Mouse (Mus musculus) C2C12 (cell line): ENCODE results near the gene Wwc2. TPM values are rescaled to one million over a fixed set of nuclear protein-coding genes. Genes with fewer than 3 reads are reported as not detected.

Source experiments
- H3K27me3 ChIP-seq: one replicate; pipeline ENCODE4 v1.6.1; 2011; ENCODE audit not compliant: control insufficient read depth, insufficient read depth, insufficient read length
- H3K36me3 ChIP-seq: one replicate; pipeline ENCODE4 v1.6.1; 2011; ENCODE audit not compliant: control insufficient read depth, insufficient read depth
- H3K4me3 ChIP-seq: one replicate; pipeline ENCODE4 v1.5.1; 2011; ENCODE audit warnings: mild to moderate bottlenecking, control low read depth; ENCODE audit not compliant: poor library complexity, insufficient read depth, severe bottlenecking
- H3K79me2 ChIP-seq: one replicate; pipeline ENCODE4 v1.6.1; 2011; ENCODE audit not compliant: control insufficient read depth, insufficient read depth
- H3K79me3 ChIP-seq: one replicate; pipeline ENCODE4 v1.6.1; 2011; ENCODE audit warnings: low read depth, control low read depth
- H3ac ChIP-seq: one replicate; pipeline ENCODE3; 2011; ENCODE audit warnings: low read depth; ENCODE audit not compliant: control insufficient read depth, insufficient read length
- CEBPB ChIP-seq: IDR thresholded peaks from one replicate; pipeline ENCODE4 v1.6.1; 2011; ENCODE audit warnings: low read depth, mild to moderate bottlenecking, control low read depth, moderate library complexity
- CTCF ChIP-seq: IDR thresholded peaks from one replicate; pipeline ENCODE4 v1.5.1; 2011; ENCODE audit not compliant: control insufficient read depth, insufficient read depth, insufficient read length
- FOSL1 ChIP-seq: IDR thresholded peaks from one replicate; pipeline ENCODE4 v1.8.0; 2011; ENCODE audit warnings: mild to moderate bottlenecking, low read length; ENCODE audit not compliant: poor library complexity, insufficient read depth, severe bottlenecking
- MAX ChIP-seq: IDR thresholded peaks from one replicate; pipeline ENCODE4 v1.6.1; 2011; ENCODE audit warnings: mild to moderate bottlenecking, control low read depth
- MYOD1 ChIP-seq: IDR thresholded peaks from one replicate; pipeline ENCODE4 v1.6.1; 2011; ENCODE audit warnings: low read depth; ENCODE audit not compliant: control insufficient read depth, insufficient read length
- MYOG ChIP-seq: IDR thresholded peaks from one replicate; pipeline ENCODE4 v1.6.1; 2011; ENCODE audit not compliant: control insufficient read depth, insufficient read length; ENCODE audit errors: extremely low read depth
- USF1 ChIP-seq: IDR thresholded peaks from one replicate; pipeline ENCODE4 v1.6.1; 2011; ENCODE audit warnings: low read depth, mild to moderate bottlenecking, control low read depth, moderate library complexity
- polyA plus RNA-seq: library from polyadenylated mRNA; unstranded; fragments of >200 nt; fragmentation: generic; extraction: Trizol; gene quantifications from one replicate; pipeline ENCODE4 v1.2.1, GENCODE M21; 2012; ENCODE audit warnings: missing spikeins

The Wwc2 gene
- polyA plus RNA-seq, 1 experiment = 15.3 TPM

DNA sequence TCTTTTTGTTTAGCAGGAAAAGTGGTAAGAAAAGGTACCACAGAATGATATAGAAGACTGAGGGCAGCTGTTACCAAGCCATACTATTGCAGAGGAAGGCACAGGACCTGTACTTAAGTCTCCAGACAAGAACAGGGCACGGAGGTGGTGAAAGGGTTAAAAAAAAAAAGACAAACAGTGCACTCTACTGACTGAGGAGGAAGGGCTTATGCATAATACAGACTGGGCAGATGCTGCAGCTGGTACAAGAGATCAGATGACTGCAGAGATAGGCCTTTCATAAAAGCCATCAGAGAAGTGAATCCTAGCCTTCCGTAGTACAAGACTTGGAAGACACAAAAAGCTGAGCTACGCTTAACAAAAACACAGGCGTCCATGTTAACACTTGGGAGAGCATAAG, 28.2 kb downstream of the Wwc2 start:
- Histone ChIP-seq H3K79me2 (peaks cover 100% of the 10 kb centered on the region), H3K4me3 (no peak overlapping the region), H3K36me3 (peaks cover 11% of the 10 kb centered on the region), H3K79me3 (peaks cover 85% of the 10 kb centered on the region), H3ac (no peak overlapping the region), H3K27me3 (no peaks in the 10 kb centered on the region)
- TF ChIP-seq MYOD1 (no peak), MAX (no peak), CTCF (no peak)

DNA sequence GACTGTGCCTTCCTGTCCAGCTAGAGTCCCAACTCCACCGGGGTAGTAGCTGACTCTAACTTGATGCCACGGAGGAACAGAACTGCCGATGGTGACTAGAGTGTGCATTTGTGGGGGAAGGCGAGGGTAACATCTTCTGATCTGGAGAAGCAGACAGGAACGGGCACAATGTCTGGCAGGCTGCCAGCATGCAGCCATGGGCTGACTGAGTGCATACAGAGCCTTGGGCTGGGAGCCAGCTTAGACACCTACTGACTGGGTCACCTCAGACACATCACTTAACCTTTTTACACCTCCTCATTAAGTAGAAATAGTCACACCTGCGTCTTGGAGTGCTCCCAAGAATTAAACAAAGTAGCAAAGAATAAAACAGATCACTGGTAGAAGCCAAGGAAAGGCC, 28.7 kb downstream of the Wwc2 start:
- Histone ChIP-seq H3ac (no peak overlapping the region), H3K4me3 (no peak overlapping the region), H3K79me3 (peaks cover 88% of the 10 kb centered on the region), H3K27me3 (no peaks in the 10 kb centered on the region), H3K79me2 (peaks cover 100% of the 10 kb centered on the region), H3K36me3 (peaks cover 13% of the 10 kb centered on the region)
- TF ChIP-seq FOSL1 (no peak), USF1 (no peak), CEBPB (no peak)

DNA sequence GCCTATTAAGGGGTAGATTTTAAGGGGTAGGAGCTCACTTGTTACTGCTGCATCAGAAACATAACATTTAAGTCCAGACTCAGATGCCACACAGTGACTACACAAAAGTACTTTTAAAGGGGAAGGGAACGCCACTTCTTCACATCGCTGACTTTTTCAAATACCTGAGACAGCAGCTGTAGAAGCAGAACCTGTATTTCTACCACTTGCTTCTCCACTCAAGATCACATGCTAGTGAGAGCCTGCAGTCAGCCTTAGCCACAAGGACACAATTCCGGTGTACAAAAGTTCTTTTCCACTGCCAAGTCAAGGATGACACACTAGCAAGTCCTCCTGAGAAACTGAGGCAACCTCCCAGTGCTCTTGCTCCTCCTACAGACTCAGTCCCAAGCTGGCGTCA, 33.2 kb downstream of the Wwc2 start:
- Histone ChIP-seq H3K79me3 (peaks cover 80% of the 10 kb centered on the region), H3K79me2 (peaks cover 100% of the 10 kb centered on the region), H3K36me3 (peaks cover 13% of the 10 kb centered on the region), H3ac (no peak overlapping the region), H3K27me3 (no peaks in the 10 kb centered on the region), H3K4me3 (no peak overlapping the region)
- TF ChIP-seq MAX (no peak), USF1 (no peak), MYOG (no peak), FOSL1 (no peak), CTCF (no peak), MYOD1 (no peak), CEBPB (no peak)

- H3K4me3 ChIP-seq = no peak overlapping the region
- no peak for TF ChIP-seq MYOG
- TF ChIP-seq MYOD1 = no peak
- no peak for TF ChIP-seq FOSL1
- TF ChIP-seq CEBPB = no peak
- no peak for TF ChIP-seq USF1
- no peak for TF ChIP-seq CTCF
- no peak for TF ChIP-seq MAX
- peaks cover 100% of the 10 kb centered on the region for H3K79me2 ChIP-seq
These were observed 39.3 kb downstream of the Wwc2 start for GRCm38 (mm10) chr8:47951380-47951932.

DNA sequence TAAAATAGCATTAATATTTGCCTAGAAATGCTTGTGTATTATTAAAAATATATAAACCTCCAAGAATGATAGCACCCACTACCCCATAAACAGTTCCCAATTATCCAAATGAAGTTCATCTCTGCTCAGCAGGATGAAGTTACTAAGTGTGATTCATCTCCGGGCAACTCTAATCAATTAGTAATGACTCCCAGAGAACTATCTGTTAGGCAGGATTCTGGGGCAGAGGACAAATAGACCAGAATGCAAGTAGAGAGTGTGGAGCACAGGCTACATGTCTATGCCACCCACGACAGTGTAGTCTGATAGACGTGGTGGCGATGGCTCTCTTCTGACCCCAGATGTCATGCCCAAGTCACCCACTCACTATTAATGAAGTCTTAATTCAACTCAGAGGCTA, 41.9 kb downstream of the Wwc2 start:
- Histone ChIP-seq H3K36me3 (peaks cover 7% of the 10 kb centered on the region), H3K79me2 (peaks cover 100% of the 10 kb centered on the region), H3K27me3 (no peaks in the 10 kb centered on the region), H3ac (no peak overlapping the region), H3K4me3 (no peak overlapping the region), H3K79me3 (peaks cover 84% of the 10 kb centered on the region)
- TF ChIP-seq FOSL1 (no peak), USF1 (no peak), CTCF (no peak), MAX (no peak), CEBPB (no peak), MYOG (no peak), MYOD1 (no peak)

More at GRCm38 (mm10) chr8:47951380-47951932, 39.3 kb downstream of the Wwc2 start:
- peaks cover 81% of the 10 kb centered on the region for H3K79me3 ChIP-seq
- H3K27me3 ChIP-seq = no peaks in the 10 kb centered on the region
- peaks cover 9% of the 10 kb centered on the region for H3K36me3 ChIP-seq
- H3ac ChIP-seq = no peak overlapping the region
